Mouse (Mus musculus): Measurements from ENCODE around the gene Timm10.

DNA sequence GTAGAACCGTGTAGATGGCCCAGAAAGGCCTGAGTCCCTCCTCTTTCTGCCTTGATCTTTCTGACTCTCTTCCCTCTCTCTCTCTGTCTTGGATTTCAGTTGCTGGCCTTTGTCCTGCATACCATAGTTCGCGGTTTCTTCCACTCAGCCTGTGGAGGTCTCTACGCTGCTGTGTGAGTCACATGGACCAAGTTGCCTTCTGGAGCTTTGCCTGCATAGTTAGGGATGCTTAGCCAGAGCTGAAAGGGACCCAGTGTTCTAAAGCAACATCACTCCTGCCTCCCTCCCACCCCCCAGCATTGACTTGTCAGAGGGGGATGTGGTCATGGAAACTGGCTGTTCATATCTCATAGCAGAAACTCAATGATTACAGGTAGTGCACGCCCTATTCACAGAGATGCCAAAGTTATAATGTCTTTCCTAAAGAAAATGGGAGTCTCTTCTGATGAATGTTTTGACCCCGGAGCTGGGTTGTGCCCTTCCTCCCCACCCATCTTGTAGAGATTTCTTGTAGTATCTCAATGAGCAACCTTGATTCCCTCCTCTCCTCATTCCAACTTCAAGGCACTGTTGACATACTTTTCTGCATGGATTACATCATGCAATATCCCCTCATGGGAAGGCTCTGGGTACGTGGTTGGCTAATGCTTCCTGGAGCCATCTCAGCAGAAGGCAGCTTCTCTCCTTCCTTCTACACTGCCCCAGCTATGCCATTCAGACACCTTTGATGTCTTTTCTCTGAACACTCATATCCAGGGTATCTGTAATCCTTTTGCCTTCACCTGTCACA is 33.4 kb downstream of the Timm10 start:
- TF ChIP-seq CTCF (IDR thresholded peaks at IDR 0.05; ENCODE audit: low read depth, low read length) (no peak), TAL1 (conservative IDR thresholded peaks at IDR 0.05; ENCODE audit: low read depth, low read length) (no peak), GATA1 (IDR thresholded peaks at IDR 0.05; ENCODE audit: borderline replicate concordance, low read length) (no peak)

Data from G1E (cell line).